Mouse (Mus musculus) heart, embryonic 16.5 days (tissue): Measurements from ENCODE around the gene Pfdn5. TPM values are rescaled to one million over a fixed set of nuclear protein-coding genes. Genes with fewer than 3 reads are reported as not detected.
"Not testable (repeated sequence)": the region's sequence is repeated elsewhere in the genome, so short reads cannot be mapped to it uniquely, and the experiment has no call there.

Source experiments
- ATAC-seq: fragments of 200-750 bp; cut with Nextera tagmentation; replicated peaks from 2 replicates; pipeline ENCODE4 v1.8.0; 2017; ENCODE audit warnings: moderate number of reproducible peaks; ENCODE audit not compliant: insufficient read depth, low FRiP score; ENCODE audit errors: extremely low read depth
- H3K27ac ChIP-seq: fragments of 300-500 bp; sonication (generic); 2 replicates; pipeline ENCODE4 v1.5.1; 2014; ENCODE audit warnings: mild to moderate bottlenecking, low read length, control low read depth, moderate library complexity
- H3K27me3 ChIP-seq: fragments of 300-500 bp; sonication (generic); 2 replicates; pipeline ENCODE4 v1.6.1; 2014; ENCODE audit warnings: low read length, mixed read lengths; ENCODE audit not compliant: control insufficient read depth, insufficient read depth
- H3K36me3 ChIP-seq: fragments of 300-500 bp; sonication (generic); 2 replicates; pipeline ENCODE4 v1.6.1; 2014; ENCODE audit not compliant: control insufficient read depth, insufficient read depth
- H3K4me1 ChIP-seq: fragments of 300-500 bp; sonication (generic); 2 replicates; pipeline ENCODE4 v1.6.1; 2014; ENCODE audit warnings: low read length, mixed read lengths; ENCODE audit not compliant: control insufficient read depth, insufficient read depth
- H3K4me2 ChIP-seq: fragments of 300-500 bp; sonication (generic); 2 replicates; pipeline ENCODE4 v1.6.1; 2014; ENCODE audit warnings: low read depth, mild to moderate bottlenecking, control low read depth, low read length
- H3K4me3 ChIP-seq: fragments of 300-500 bp; sonication (generic); 2 replicates; pipeline ENCODE4 v1.5.1; 2014; ENCODE audit warnings: mild to moderate bottlenecking, control low read depth, low read length
- H3K9ac ChIP-seq: fragments of 300-500 bp; sonication (generic); 2 replicates; pipeline ENCODE4 v1.6.1; 2014; ENCODE audit warnings: low read length, control low read depth
- H3K9me3 ChIP-seq: fragments of 300-500 bp; sonication (generic); replicated peaks from 2 replicates; pipeline ENCODE4 v1.6.1; 2016; ENCODE audit warnings: low read length; ENCODE audit not compliant: control insufficient read depth
- WGBS: fragments of 180-500 bp; shearing (Covaris S2); extraction: QIAGEN DNeasy Blood & Tissue Kit; methylation state at CpG from one replicate; pipeline ENCODE4 v1.1.7; 2014; 5-methylcytosine and 5-hydroxymethylcytosine counted together
- polyA plus RNA-seq: library from polyadenylated mRNA; unstranded; fragments of >200 nt; fragmentation: Nextera tagmentation; extraction: Ambion mirVana; gene quantifications from 2 replicates; pipeline ENCODE4 v1.2.1, GENCODE M21; 2015

Gene Pfdn5
- polyA plus RNA-seq, 1 experiment from 2014 or later, result 277 TPM

- Histone ChIP-seq H3K9me3 (no peaks in the 10 kb centered on the region), H3K4me1 (peaks cover 11% of the 10 kb centered on the region), H3K4me3 (no peak overlapping the region), H3K36me3 (peaks cover 39% of the 10 kb centered on the region), H3K9ac (no peak overlapping the region), H3K27me3 (no peaks in the 10 kb centered on the region), H3K27ac (no peak overlapping the region), H3K4me2 (peak overlapping the region; percentile 37)
- WGBS, result 77% methylated on average over 12 of the region's 12 CpGs
- no peak for ATAC-seq
These were observed 1.1 kb upstream of the Pfdn5 start for GRCm38 (mm10) chr15:102324654-102325473.

GRCm38 (mm10) chr15:102326892-102327291, 976 bp downstream of the Pfdn5 start:
- peaks cover 27% of the 10 kb centered on the region for H3K36me3 ChIP-seq
- peak overlapping the region; percentile 67 for H3K4me3 ChIP-seq
- no peak for ATAC-seq
- H3K9me3 ChIP-seq, result no peaks in the 10 kb centered on the region
- WGBS, result 55% methylated on average over 8 of the region's 8 CpGs
- peak overlapping the region; percentile 75 for H3K9ac ChIP-seq
- no peaks in the 10 kb centered on the region for H3K27me3 ChIP-seq
- peaks cover 15% of the 10 kb centered on the region for H3K4me1 ChIP-seq
- peak overlapping the region; percentile 81 for H3K27ac ChIP-seq
- peak overlapping the region; percentile 92 for H3K4me2 ChIP-seq

GRCm38 (mm10) chr15:102331610-102332015, 5.7 kb downstream of the Pfdn5 start, which contains the start of gene Myg1:
Gene Myg1 (plus strand): TSS chr15:102331709.
- H3K4me2 ChIP-seq, result peak within 1 kb of the TSS; percentile 92
- no peaks in the 10 kb centered on the region for H3K9me3 ChIP-seq
- peak; percentile 90 for ATAC-seq
- H3K27ac ChIP-seq, result peak within 1 kb of the TSS; percentile 78
- under 1% methylated on average over 30 of the region's 30 CpGs for WGBS
- no peaks in the 10 kb centered on the region for H3K27me3 ChIP-seq
- peaks cover 33% of the 10 kb centered on the region for H3K36me3 ChIP-seq
- H3K9ac ChIP-seq, result peak within 1 kb of the TSS; percentile 73
- H3K4me1 ChIP-seq, result peaks cover 22% of the 10 kb centered on the region
- H3K4me3 ChIP-seq, result peak within 1 kb of the TSS; percentile 91

- Histone ChIP-seq H3K4me1 (peaks cover 16% of the 10 kb centered on the region), H3K9ac (no peak overlapping the region), H3K27me3 (no peaks in the 10 kb centered on the region), H3K9me3 (no peaks in the 10 kb centered on the region), H3K36me3 (peaks cover 52% of the 10 kb centered on the region), H3K4me3 (no peak overlapping the region), H3K27ac (no peak overlapping the region), H3K4me2 (no peak overlapping the region)
- WGBS, result 84% methylated on average over 8 of the region's 8 CpGs
- ATAC-seq, result no peak
These were observed 9.3 kb downstream of the Pfdn5 start for GRCm38 (mm10) chr15:102335254-102335653.

GRCm38 (mm10) chr15:102335925-102336324, 10.0 kb downstream of the Pfdn5 start:
- Histone ChIP-seq H3K36me3 (peaks cover 51% of the 10 kb centered on the region), H3K4me1 (peaks cover 16% of the 10 kb centered on the region)
- H3K27ac ChIP-seq, H3K9me3 ChIP-seq, H3K4me2 ChIP-seq, H3K27me3 ChIP-seq, ATAC-seq, H3K4me3 ChIP-seq, H3K9ac ChIP-seq: not testable (repeated sequence)
- WGBS, result 95% methylated on average over 5 of the region's 5 CpGs

GRCm38 (mm10) chr15:102336946-102337345, 11.0 kb downstream of the Pfdn5 start:
- Histone ChIP-seq H3K27ac (no peak overlapping the region), H3K9ac (no peak overlapping the region), H3K27me3 (no peaks in the 10 kb centered on the region), H3K4me2 (no peak overlapping the region), H3K9me3 (no peaks in the 10 kb centered on the region), H3K36me3 (peaks cover 51% of the 10 kb centered on the region), H3K4me1 (peaks cover 11% of the 10 kb centered on the region), H3K4me3 (no peak overlapping the region)
- ATAC-seq, result no peak
- WGBS, result 79% methylated on average over 4 of the region's 4 CpGs

GRCm38 (mm10) chr15:102339612-102340011, 13.7 kb downstream of the Pfdn5 start:
- Histone ChIP-seq H3K4me1 (no peaks in the 10 kb centered on the region), H3K36me3 (peaks cover 39% of the 10 kb centered on the region), H3K4me3 (no peak overlapping the region), H3K9me3 (no peaks in the 10 kb centered on the region), H3K4me2 (no peak overlapping the region), H3K9ac (no peak overlapping the region), H3K27me3 (no peaks in the 10 kb centered on the region), H3K27ac (no peak overlapping the region)
- 71% methylated on average over 5 of the region's 5 CpGs for WGBS
- no peak for ATAC-seq

GRCm38 (mm10) chr15:102341580-102341979, 15.7 kb downstream of the Pfdn5 start:
- H3K9me3 ChIP-seq, result no peaks in the 10 kb centered on the region

GRCm38 (mm10) chr15:102344490-102344889, 18.6 kb downstream of the Pfdn5 start:
- Histone ChIP-seq H3K4me1 (peaks cover under 1% of the 10 kb centered on the region; the same call in 1 of the 2 replicates), H3K9ac (no peak overlapping the region), H3K27me3 (no peaks in the 10 kb centered on the region), H3K4me2 (no peak overlapping the region), H3K27ac (no peak overlapping the region), H3K9me3 (no peaks in the 10 kb centered on the region), H3K36me3 (peaks cover 13% of the 10 kb centered on the region), H3K4me3 (no peak overlapping the region)
- no peak for ATAC-seq
- WGBS, result 94% methylated on average over 3 of the region's 3 CpGs

More at GRCm38 (mm10) chr15:102341580-102341979, 15.7 kb downstream of the Pfdn5 start:
- 23% methylated on average over 1 of the region's 1 CpGs for WGBS
- Histone ChIP-seq H3K4me2 (no peak overlapping the region), H3K36me3 (peaks cover 36% of the 10 kb centered on the region), H3K9ac (no peak overlapping the region), H3K27me3 (no peaks in the 10 kb centered on the region), H3K4me1 (no peaks in the 10 kb centered on the region), H3K27ac (no peak overlapping the region), H3K4me3 (no peak overlapping the region)
- ATAC-seq, result no peak
